Mouse (Mus musculus) stomach, postnatal 0 days (tissue): ENCODE measurements at regions not wholly inside any gene's neighbourhood (a gene's known extent, or its start where the extent isn't known, plus 50 kb on each side); places are given as distances from the start of the nearest gene placed in this dataset.

Experiments
- CTCF ChIP-seq: IDR thresholded peaks from 2 replicates; pipeline ENCODE4 v1.5.1; 2016; ENCODE audit warnings: antibody characterized with exemption, low read depth, mild to moderate bottlenecking, moderate library complexity
- EP300 ChIP-seq: optimal IDR thresholded peaks from 2 replicates; pipeline ENCODE3; 2016; ENCODE audit warnings: antibody characterized with exemption

DNA sequence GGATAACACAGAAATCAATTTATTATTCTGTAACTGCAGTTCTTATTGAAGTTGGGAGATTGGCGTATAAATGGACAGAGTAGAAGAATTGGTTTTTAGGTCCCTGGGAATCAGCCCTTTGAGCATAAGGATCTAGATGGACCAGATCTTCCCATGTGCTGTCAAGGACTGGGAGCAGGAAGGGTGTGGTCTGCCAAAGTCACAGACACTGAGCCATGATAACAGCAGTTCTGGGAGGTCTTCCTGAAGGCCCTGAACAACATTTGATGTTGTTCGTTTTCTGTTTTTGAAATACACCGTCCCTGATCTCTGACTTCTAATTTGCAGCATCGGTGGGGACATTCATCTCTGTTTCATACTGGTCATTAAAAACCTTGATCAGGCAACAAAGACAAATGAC, 147.6 kb upstream of the Krr1 start:
- no peak for TF ChIP-seq CTCF
- no peak for TF ChIP-seq EP300
